Mouse (Mus musculus) T-cell, adult 2 months (primary cell): ENCODE measurements around the gene Mpv17.

Experiments used
- DNase-seq: peaks from one replicate; pipeline ENCODE4 v3.0.0; 2022; ENCODE audit warnings: low spot score

The Mpv17 gene

DNA sequence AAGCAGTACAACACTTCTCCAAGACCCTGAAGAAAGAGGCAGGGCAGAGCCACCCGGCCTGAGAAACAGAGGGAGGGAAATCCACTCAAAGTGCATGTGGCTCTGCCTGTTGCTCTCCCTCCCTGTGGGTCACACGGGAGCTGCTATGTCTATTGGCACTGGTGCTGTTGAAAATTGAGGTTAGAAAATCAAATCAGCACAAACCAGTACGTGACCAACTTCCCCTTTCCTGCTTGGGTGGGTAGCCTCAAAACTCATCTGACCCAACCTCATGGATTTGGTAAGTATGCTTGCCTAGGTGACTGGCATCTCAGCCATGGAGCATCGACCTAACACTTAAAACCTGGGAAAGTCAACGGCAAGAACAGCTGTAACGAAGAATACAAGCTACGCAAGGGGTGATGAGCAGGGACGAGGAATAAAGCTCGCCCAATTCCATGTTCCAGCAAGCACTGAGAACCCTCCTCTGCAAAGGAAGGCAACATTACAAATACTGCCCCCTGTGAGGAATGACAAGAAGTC is 48.2 kb downstream of the Mpv17 start, which contains the start of gene Dnajc5g:
Gene Dnajc5g (plus strand): TSS at position 472 of the 522 bp plus-strand sequence.
- no peak for DNase-seq

GRCm38 (mm10) chr5:31095711-31096480 is 58.2 kb downstream of the Mpv17 start:
- DNase-seq = no peak

DNA sequence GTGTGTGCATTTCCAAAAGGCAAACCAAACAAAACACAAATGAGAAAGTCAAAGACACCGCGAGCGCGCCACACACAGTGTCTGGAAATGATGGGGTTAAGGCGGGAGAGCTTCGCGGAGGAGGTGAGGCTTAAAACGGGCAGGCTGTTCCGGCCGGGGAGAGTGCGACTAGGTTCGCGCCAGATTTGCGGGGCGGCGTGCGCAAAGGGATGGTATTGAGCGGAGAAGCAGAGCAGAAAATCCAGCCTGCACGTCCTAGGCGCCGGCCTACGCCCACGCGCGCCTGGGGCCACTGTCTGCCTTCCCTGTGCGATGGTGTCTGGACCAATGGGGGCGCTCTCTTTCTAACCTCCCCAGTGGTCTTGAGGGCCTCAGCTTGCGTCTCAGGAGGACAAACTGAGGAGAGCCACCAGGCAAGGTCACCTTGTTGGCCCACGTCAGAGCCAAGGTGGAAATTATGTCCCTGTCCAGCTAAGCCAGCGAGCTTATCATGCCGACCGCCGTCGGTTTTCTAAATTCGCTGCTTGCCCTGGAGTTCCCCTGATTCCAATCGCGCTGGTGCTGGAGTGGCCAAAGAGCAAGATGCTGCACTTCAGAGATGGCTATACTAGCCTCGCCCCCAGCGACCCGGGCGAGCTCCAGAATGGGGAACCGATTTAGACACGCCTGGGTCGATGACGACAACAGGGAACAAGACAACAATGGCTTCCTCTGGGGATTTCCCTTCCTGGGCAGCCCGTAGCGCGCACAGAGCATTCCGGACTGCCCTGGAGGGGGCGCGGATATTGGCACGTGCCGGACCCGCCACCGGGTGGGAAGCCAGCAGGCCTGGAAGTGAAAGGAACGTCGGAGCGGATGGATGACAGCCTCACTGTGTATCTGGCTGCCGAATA is 59.0 kb downstream of the Mpv17 start:
- DNase-seq = peak; percentile 80

- DNase-seq = peak; percentile 54
These were observed 59.8 kb downstream of the Mpv17 start for GRCm38 (mm10) chr5:31094100-31094798.

- peak; percentile 39 for DNase-seq
These were observed 60.7 kb downstream of the Mpv17 start for GRCm38 (mm10) chr5:31093151-31094041.

DNA sequence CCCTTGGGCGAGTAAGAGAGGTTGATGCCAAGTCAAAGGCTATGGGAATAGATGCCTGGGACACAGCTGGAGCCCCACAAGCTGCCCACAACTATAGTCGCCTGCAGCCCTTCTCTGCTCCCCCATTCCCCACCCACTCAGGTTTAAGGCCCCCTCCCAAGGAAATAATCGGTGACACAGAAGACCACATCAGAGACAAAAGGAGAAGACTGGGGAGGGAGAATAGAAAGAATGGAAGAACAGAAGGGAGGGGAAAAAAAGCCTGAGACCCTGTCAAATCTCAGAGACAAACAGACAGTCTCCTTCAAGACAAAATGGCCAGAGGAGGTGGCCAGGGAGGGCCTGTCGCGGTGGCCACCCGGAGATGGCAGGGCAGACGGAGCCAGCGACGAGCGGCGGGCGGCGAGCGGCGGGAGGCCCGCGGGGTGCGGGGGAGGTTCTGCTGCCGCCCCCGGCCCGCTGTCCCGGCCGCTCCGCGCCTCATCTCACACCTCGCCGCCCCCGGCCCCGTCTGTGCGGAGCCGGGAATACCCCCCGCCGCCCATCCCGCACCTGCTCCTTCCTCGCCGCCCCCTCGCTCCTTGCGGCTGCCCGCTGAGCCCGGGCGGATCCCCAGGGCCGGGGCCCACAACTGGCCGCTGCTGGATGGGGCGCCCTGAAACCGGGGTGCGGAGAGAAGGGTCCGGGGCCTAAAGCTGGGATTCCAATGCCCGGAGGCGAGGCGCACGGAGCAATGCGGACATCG is 61.6 kb downstream of the Mpv17 start:
- no peak for DNase-seq
